Mouse (Mus musculus) left cerebral cortex, postnatal 10 days (tissue): ENCODE measurements around the gene Nfat5. TPM values are rescaled to one million over a fixed set of nuclear protein-coding genes. Genes with fewer than 3 reads are reported as not detected.

Source experiments
- total RNA-seq, 2 experiments: library from RNA; stranded (reverse); gene quantifications; 2 replicates each; pipeline ENCODE4 v1.2.3; 2021

The Nfat5 gene
- total RNA-seq, 2 experiments from 2014 or later = 32.7 to 33.6 TPM

Other genes with a start within 250 kb of the Nfat5 start
- gene Pdf, start 244.9 kb upstream of the Nfat5 start, total RNA-seq = 10 to 100 TPM; 25.5 to 25.8 TPM
- 10 to 100 TPM; 26.2 to 28.0 TPM for gene Cog8, start 236.8 kb upstream of the Nfat5 start, total RNA-seq
- gene Nip7, start 236.6 kb upstream of the Nfat5 start, total RNA-seq = 10 to 100 TPM; 61.0 to 62.3 TPM
- not detected for gene Tmed6, start 227.8 kb upstream of the Nfat5 start, total RNA-seq
- 10 to 100 TPM; 38.2 to 39.6 TPM for gene Terf2, start 196.9 kb upstream of the Nfat5 start, total RNA-seq
- gene Cyb5b, start 142.8 kb upstream of the Nfat5 start, total RNA-seq = 10 to 100 TPM; 92.2 to 95.1 TPM
- gene Nqo1, start 109.7 kb downstream of the Nfat5 start, total RNA-seq = 1 to 10 TPM; 3.0 to 3.4 TPM
- 10 to 100 TPM; 32.7 to 38.0 TPM for gene Nob1, start 131.6 kb downstream of the Nfat5 start, total RNA-seq
- gene Wwp2, start 142.9 kb downstream of the Nfat5 start, total RNA-seq = 10 to 100 TPM; 34.8 to 36.1 TPM